Mouse (Mus musculus) stomach, embryonic 14.5 days (tissue): ENCODE data around the gene Ccl2. TPM values are rescaled to one million over a fixed set of nuclear protein-coding genes. Genes with fewer than 3 reads are reported as not detected.

Source experiments
- ATAC-seq: fragments of 200-750 bp; cut with Nextera tagmentation; 2 replicates; pipeline ENCODE4 v1.8.0; 2017; ENCODE audit warnings: low read depth, moderate TSS enrichment; ENCODE audit not compliant: insufficient number of reproducible peaks, insufficient read depth, low FRiP score
- H3K27ac ChIP-seq: fragments of 300-500 bp; sonication (generic); 2 replicates; pipeline ENCODE4 v1.5.1; 2014; ENCODE audit warnings: mild to moderate bottlenecking, low read length, moderate library complexity, mixed read lengths
- H3K27me3 ChIP-seq: fragments of 300-500 bp; sonication (generic); 2 replicates; pipeline ENCODE4 v1.6.1; 2014; ENCODE audit warnings: low read length, control low read depth, mixed read lengths; ENCODE audit not compliant: control insufficient read depth, insufficient read depth
- H3K36me3 ChIP-seq: fragments of 300-500 bp; sonication (generic); 2 replicates; pipeline ENCODE4 v1.6.1; 2014; ENCODE audit warnings: mild to moderate bottlenecking, control low read depth, low read length, moderate library complexity, mixed read lengths; ENCODE audit not compliant: control insufficient read depth, insufficient read depth
- H3K4me1 ChIP-seq: fragments of 300-500 bp; sonication (generic); 2 replicates; pipeline ENCODE4 v1.6.1; 2014; ENCODE audit warnings: low read length, control low read depth, mixed read lengths; ENCODE audit not compliant: control insufficient read depth, insufficient read depth
- H3K4me2 ChIP-seq: fragments of 300-500 bp; sonication (generic); replicated peaks from 2 replicates; pipeline ENCODE4 v1.6.1; 2014; ENCODE audit warnings: low read depth, low read length, control low read depth
- H3K4me3 ChIP-seq: fragments of 300-500 bp; sonication (generic); 2 replicates; pipeline ENCODE4 v1.5.1; 2014; ENCODE audit warnings: low read depth, low read length, control low read depth
- H3K9ac ChIP-seq: fragments of 300-500 bp; sonication (generic); replicated peaks from 2 replicates; pipeline ENCODE4 v1.6.1; 2014; ENCODE audit warnings: low read depth, mild to moderate bottlenecking, control low read depth, low read length, moderate library complexity, mixed read lengths
- H3K9me3 ChIP-seq: fragments of 300-500 bp; sonication (generic); 2 replicates; pipeline ENCODE4 v1.6.1; 2016; ENCODE audit warnings: low read depth, low read length, control low read depth; ENCODE audit not compliant: control insufficient read depth
- WGBS: fragments of 180-500 bp; shearing (Covaris S2); extraction: QIAGEN DNeasy Blood & Tissue Kit; methylation state at CpG from one replicate; pipeline ENCODE4 v1.1.7; 2014; 5-methylcytosine and 5-hydroxymethylcytosine counted together
- polyA plus RNA-seq: library from polyadenylated mRNA; unstranded; fragments of >200 nt; fragmentation: Nextera tagmentation; extraction: Ambion mirVana; gene quantifications from 2 replicates; pipeline ENCODE4 v1.2.1, GENCODE M21; 2014

Ccl2 gene
- 7.0 and 7.2 TPM in 2 replicates for polyA plus RNA-seq

- H3K9ac ChIP-seq, result no peak within 1 kb of the TSS
- 35% methylated on average over 5 of the region's 5 CpGs for WGBS
- H3K27me3 ChIP-seq, result no peaks in the 10 kb centered on the region
- H3K9me3 ChIP-seq, result no peaks in the 10 kb centered on the region
- no peaks in the 10 kb centered on the region for H3K36me3 ChIP-seq
- H3K4me3 ChIP-seq, result no peak within 1 kb of the TSS
- no peak within 1 kb of the TSS for H3K27ac ChIP-seq
- no peak for ATAC-seq
- peaks cover 13% of the 10 kb centered on the region; the same call in 1 of the 2 replicates for H3K4me1 ChIP-seq
- H3K4me2 ChIP-seq, result no peak within 1 kb of the TSS
Observed at GRCm38 (mm10) chr11:82035356-82035755, at the start of gene Ccl2. Gene Ccl2 (plus strand): TSS chr11:82035571.

GRCm38 (mm10) chr11:81996172-81996841 is 39.1 kb upstream of the Ccl2 start:
- no peaks in the 10 kb centered on the region for H3K36me3 ChIP-seq
- no peak for ATAC-seq
- no peak overlapping the region for H3K4me2 ChIP-seq
- no peak overlapping the region for H3K9ac ChIP-seq
- H3K27ac ChIP-seq, result no peak overlapping the region
- no peaks in the 10 kb centered on the region for H3K4me1 ChIP-seq
- WGBS, result 71% methylated on average over 10 of the region's 10 CpGs
- H3K27me3 ChIP-seq, result no peaks in the 10 kb centered on the region
- H3K4me3 ChIP-seq, result no peak overlapping the region
- no peaks in the 10 kb centered on the region for H3K9me3 ChIP-seq

- Histone ChIP-seq H3K27ac (no peak overlapping the region), H3K9me3 (no peaks in the 10 kb centered on the region), H3K4me1 (no peaks in the 10 kb centered on the region), H3K36me3 (no peaks in the 10 kb centered on the region), H3K4me3 (no peak overlapping the region), H3K4me2 (no peak overlapping the region), H3K27me3 (no peaks in the 10 kb centered on the region), H3K9ac (no peak overlapping the region)
- no peak for ATAC-seq
- 85% methylated on average over 5 of the region's 5 CpGs for WGBS
Observed at GRCm38 (mm10) chr11:81997085-81997484, 38.3 kb upstream of the Ccl2 start.

GRCm38 (mm10) chr11:81998646-81999045 is 36.7 kb upstream of the Ccl2 start:
- 92% methylated on average over 3 of the region's 3 CpGs for WGBS
- no peak for ATAC-seq
- Histone ChIP-seq H3K9me3 (no peaks in the 10 kb centered on the region), H3K27me3 (no peaks in the 10 kb centered on the region), H3K36me3 (no peaks in the 10 kb centered on the region), H3K4me3 (no peak overlapping the region), H3K4me2 (no peak overlapping the region), H3K27ac (no peak overlapping the region), H3K9ac (no peak overlapping the region), H3K4me1 (no peaks in the 10 kb centered on the region)

- no peaks in the 10 kb centered on the region for H3K4me1 ChIP-seq
- H3K9me3 ChIP-seq, result no peaks in the 10 kb centered on the region
- H3K27me3 ChIP-seq, result no peaks in the 10 kb centered on the region
- H3K4me2 ChIP-seq, result no peak overlapping the region
- WGBS, result 71% methylated on average over 4 of the region's 4 CpGs
- no peaks in the 10 kb centered on the region for H3K36me3 ChIP-seq
- no peak overlapping the region for H3K27ac ChIP-seq
- ATAC-seq, result no peak
- no peak overlapping the region for H3K9ac ChIP-seq
- H3K4me3 ChIP-seq, result no peak overlapping the region
Observed at GRCm38 (mm10) chr11:81999469-81999868, 35.9 kb upstream of the Ccl2 start.

GRCm38 (mm10) chr11:82000581-82000980 is 34.8 kb upstream of the Ccl2 start:
- Histone ChIP-seq H3K4me2 (no peak overlapping the region), H3K9ac (no peak overlapping the region), H3K36me3 (no peaks in the 10 kb centered on the region), H3K4me1 (no peaks in the 10 kb centered on the region), H3K27ac (no peak overlapping the region), H3K9me3 (no peaks in the 10 kb centered on the region), H3K27me3 (no peaks in the 10 kb centered on the region), H3K4me3 (no peak overlapping the region)
- WGBS, result 55% methylated on average over 5 of the region's 5 CpGs
- no peak for ATAC-seq

- H3K36me3 ChIP-seq, result no peaks in the 10 kb centered on the region
- no peak overlapping the region for H3K4me2 ChIP-seq
- no peak for ATAC-seq
- H3K9ac ChIP-seq, result no peak overlapping the region
- 52% methylated on average over 2 of the region's 2 CpGs for WGBS
- no peaks in the 10 kb centered on the region for H3K27me3 ChIP-seq
- no peaks in the 10 kb centered on the region for H3K9me3 ChIP-seq
- H3K4me3 ChIP-seq, result no peak overlapping the region
- no peak overlapping the region for H3K27ac ChIP-seq
- no peaks in the 10 kb centered on the region for H3K4me1 ChIP-seq
Observed at GRCm38 (mm10) chr11:82004810-82005209, 30.6 kb upstream of the Ccl2 start.

GRCm38 (mm10) chr11:82006796-82007423 is 28.5 kb upstream of the Ccl2 start:
- H3K4me2 ChIP-seq, result no peak overlapping the region
- H3K27ac ChIP-seq, result no peak overlapping the region
- H3K4me1 ChIP-seq, result no peaks in the 10 kb centered on the region
- no peaks in the 10 kb centered on the region for H3K36me3 ChIP-seq
- H3K27me3 ChIP-seq, result no peaks in the 10 kb centered on the region
- no peak overlapping the region for H3K9ac ChIP-seq
- no peak for ATAC-seq
- WGBS, result 56% methylated on average over 12 of the region's 12 CpGs
- H3K9me3 ChIP-seq, result no peaks in the 10 kb centered on the region
- H3K4me3 ChIP-seq, result no peak overlapping the region
